Mouse (Mus musculus) myocyte (in vitro differentiated cells): ENCODE results near the gene Slc35b3.

ENCODE experiments used
- CEBPB ChIP-seq: IDR thresholded peaks from 2 replicates; pipeline ENCODE4 v1.6.1; 2011; ENCODE audit warnings: mild to moderate bottlenecking, moderate library complexity; ENCODE audit not compliant: poor library complexity, insufficient read depth, severe bottlenecking
- MAX ChIP-seq: IDR thresholded peaks from one replicate; pipeline ENCODE4 v1.6.1; 2011; ENCODE audit warnings: low read depth, mild to moderate bottlenecking, control low read depth
- MYOD1 ChIP-seq, 3 experiments: IDR thresholded peaks; one replicate each; pipeline ENCODE4 v1.6.1; 2011; ENCODE audit warnings: control low read depth in 2 of 3, low read depth in 2 of 3, mild to moderate bottlenecking in 2 of 3, moderate library complexity in 1 of 3; ENCODE audit not compliant: insufficient read length in 2 of 3, control insufficient read depth in 1 of 3
- POLR2A ChIP-seq: IDR thresholded peaks from one replicate; pipeline ENCODE4 v1.6.1; 2011; ENCODE audit warnings: low read depth, mild to moderate bottlenecking, control low read depth, moderate library complexity; ENCODE audit not compliant: insufficient read length
- POLR2AphosphoS2 ChIP-seq: IDR thresholded peaks from one replicate; pipeline ENCODE4 v1.6.1; 2011; ENCODE audit warnings: low read depth, control low read depth; ENCODE audit not compliant: insufficient read length

DNA sequence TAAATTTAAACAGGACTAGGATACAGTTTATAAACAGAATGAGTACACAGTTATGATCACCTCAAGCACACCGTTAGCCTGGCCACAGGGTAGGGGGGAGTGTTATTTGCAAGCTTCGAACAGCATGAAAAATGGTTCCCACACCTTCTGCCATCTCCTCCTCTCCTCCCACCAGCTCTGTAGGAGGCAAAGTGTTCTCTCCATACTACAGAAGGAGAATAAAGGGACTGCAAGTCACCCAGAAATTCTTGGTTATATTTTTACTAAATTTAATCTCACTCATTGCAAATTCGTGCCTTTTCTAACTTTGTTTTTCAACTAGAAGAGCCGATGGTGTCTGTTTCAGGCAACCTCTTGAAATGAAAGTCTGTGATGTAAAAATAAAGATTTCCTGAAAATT lies 18.9 kb downstream of the Slc35b3 start:
- TF ChIP-seq POLR2AphosphoS2 (no peak), POLR2A (no peak), MAX (no peak), CEBPB (no peak), MYOD1 (IDR thresholded peaks at IDR 0.05; ENCODE audit: control insufficient read depth in 1 of 3, insufficient read length in 2 of 3, low read depth in 2 of 3) (no peak)
